ENCODE assay signal across 20 mouse cellular contexts in the genomic region with DNA sequence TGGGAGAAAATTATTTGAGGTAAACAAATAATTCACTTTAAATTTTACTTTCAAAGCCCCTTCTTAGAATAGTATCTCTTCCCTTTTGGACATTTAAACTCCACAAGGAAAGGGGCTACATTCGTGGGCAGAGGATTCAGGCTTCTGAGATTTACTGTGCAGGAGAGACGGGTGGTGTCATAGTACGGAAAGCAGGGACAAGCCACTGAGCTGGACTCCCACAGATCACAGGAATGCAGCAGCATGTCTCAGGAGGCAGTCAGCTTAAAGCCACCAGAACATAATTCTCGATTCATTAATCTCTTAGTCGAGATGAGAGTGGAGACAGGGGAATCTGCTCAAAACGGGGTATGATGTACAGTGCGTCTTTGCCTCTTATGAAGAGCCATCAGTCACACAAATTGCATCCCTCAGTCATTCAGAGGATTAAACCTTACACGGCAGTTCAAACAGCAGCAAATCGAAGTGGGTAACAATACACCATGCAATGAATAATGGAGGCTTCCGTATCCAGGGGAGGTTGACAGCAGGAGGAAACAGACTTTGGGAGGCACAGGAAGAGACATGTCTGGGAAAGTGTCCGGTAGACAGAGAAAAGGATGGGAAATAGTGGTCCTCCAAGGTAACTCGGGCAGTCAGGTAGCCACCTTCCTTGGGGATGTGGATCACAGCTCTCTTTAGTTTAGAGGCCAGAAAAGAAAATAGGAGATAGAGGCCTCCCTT.
DNase-seq lines count a peak whose midpoint lies in the region; ATAC-seq lines count a peak whose summit lies in the region.
"Had no signal": no experiment of that assay in that cellular context is flagged by ENCODE, and none has a peak within 500 bp of the region (broad histone marks: within the 10 kb centered on the region; RNA-seq: fewer than 3 reads in every experiment).

No protein-coding gene starts in this region.

- peaks cover 8% of the 10 kb centered on the region; the same call in 1 of the 2 replicates for H3K4me1 ChIP-seq in kidney, embryonic 14.5 days (ENCODE audit: control insufficient read depth, insufficient read depth, low read length)
- H3K4me1 ChIP-seq in midbrain, embryonic 14.5 days (ENCODE audit: control insufficient read depth, insufficient read depth, low read length): peaks cover 2% of the 10 kb centered on the region
- no peaks in the 10 kb centered on the region; the same call in 1 of the 2 replicates for H3K4me1 ChIP-seq in midbrain, embryonic 11.5 days (ENCODE audit: control insufficient read depth, insufficient read depth, low read length)
- H3K4me1 ChIP-seq in hindbrain, embryonic 13.5 days (replicated peaks): peaks cover 20% of the 10 kb centered on the region
- H3K4me1 ChIP-seq in forebrain, embryonic 11.5 days (replicated peaks; ENCODE audit: control insufficient read depth, insufficient read depth, low read length): no peaks in the 10 kb centered on the region; the same call in 1 of the 2 replicates

- H3K4me3 ChIP-seq in kidney, embryonic 14.5 days (ENCODE audit: low read length): no peak overlapping the region
- H3K4me3 ChIP-seq in midbrain, embryonic 14.5 days (replicated peaks; ENCODE audit: low read depth, low read length): no peak overlapping the region
- no peak overlapping the region for H3K4me3 ChIP-seq in midbrain, embryonic 11.5 days (ENCODE audit: low read depth, low read length)
- H3K4me3 ChIP-seq in hindbrain, embryonic 13.5 days: no peak overlapping the region
- no peak overlapping the region for H3K4me3 ChIP-seq in forebrain, embryonic 11.5 days (ENCODE audit: low read depth, low read length)
- H3K4me3 ChIP-seq: forebrain, embryonic 12.5 days; limb, embryonic 15.5 days had no signal

- DNase-seq in kidney, postnatal 25 days: no peak
- DNase-seq in midbrain, embryonic 14.5 days: peak; percentile 36
- DNase-seq in midbrain, embryonic 11.5 days (ENCODE audit: low spot score, missing footprints): no peak
- DNase-seq in forebrain, embryonic 11.5 days (ENCODE audit: low spot score): no peak
- no peak for DNase-seq in adrenal gland, postnatal 14 days
- DNase-seq: adrenal gland, postnatal 36 days; cerebellum, adult 11 months; cerebellum, adult 9-11 months; gastrocnemius, postnatal 36 days; kidney, adult 18-20 months; layer of hippocampus, adult 9-11 months; left cerebral cortex, postnatal 4 days; lung, embryonic 14.5 days; thymus, adult 2 months; thymus, postnatal 4 days had no signal

- H3K9me3 ChIP-seq in kidney, embryonic 14.5 days (ENCODE audit: control insufficient read depth, low read length): no peaks in the 10 kb centered on the region
- H3K9me3 ChIP-seq in midbrain, embryonic 14.5 days (ENCODE audit: control insufficient read depth, low read length): no peaks in the 10 kb centered on the region
- H3K9me3 ChIP-seq in midbrain, embryonic 11.5 days (ENCODE audit: control insufficient read depth, low read length): no peaks in the 10 kb centered on the region
- no peaks in the 10 kb centered on the region for H3K9me3 ChIP-seq in hindbrain, embryonic 13.5 days
- H3K9me3 ChIP-seq in forebrain, embryonic 11.5 days (ENCODE audit: control insufficient read depth, low read length): no peaks in the 10 kb centered on the region
- H3K9me3 ChIP-seq: forebrain, embryonic 12.5 days; limb, embryonic 15.5 days had no signal

- no peaks in the 10 kb centered on the region for H3K27me3 ChIP-seq in kidney, embryonic 14.5 days (ENCODE audit: control insufficient read depth, insufficient read depth, low read length)
- no peaks in the 10 kb centered on the region for H3K27me3 ChIP-seq in midbrain, embryonic 14.5 days (ENCODE audit: control insufficient read depth, insufficient read depth, low read length)
- H3K27me3 ChIP-seq in midbrain, embryonic 11.5 days (ENCODE audit: control insufficient read depth, insufficient read depth, low read length): no peaks in the 10 kb centered on the region
- H3K27me3 ChIP-seq in hindbrain, embryonic 13.5 days: no peaks in the 10 kb centered on the region
- H3K27me3 ChIP-seq in forebrain, embryonic 11.5 days (ENCODE audit: control insufficient read depth, insufficient read depth, low read length): no peaks in the 10 kb centered on the region
- H3K27me3 ChIP-seq: forebrain, embryonic 12.5 days; limb, embryonic 15.5 days had no signal

- H3K4me2 ChIP-seq in kidney, embryonic 14.5 days (replicated peaks; ENCODE audit: low read depth, low read length): peak overlapping the region; percentile 18
- no peak overlapping the region for H3K4me2 ChIP-seq in midbrain, embryonic 14.5 days (ENCODE audit: low read length)
- no peak overlapping the region for H3K4me2 ChIP-seq in midbrain, embryonic 11.5 days
- H3K4me2 ChIP-seq in hindbrain, embryonic 13.5 days: no peak overlapping the region
- no peak overlapping the region for H3K4me2 ChIP-seq in forebrain, embryonic 11.5 days (ENCODE audit: low read depth, low read length, severe bottlenecking)
- H3K4me2 ChIP-seq: forebrain, embryonic 12.5 days; limb, embryonic 15.5 days; lung, embryonic 14.5 days had no signal

- WGBS in kidney, embryonic 14.5 days: 16% methylated on average over 12 of the region's 12 CpGs
- 20% methylated on average over 12 of the region's 12 CpGs for WGBS in midbrain, embryonic 14.5 days
- 39% methylated on average over 12 of the region's 12 CpGs for WGBS in midbrain, embryonic 11.5 days
- WGBS in hindbrain, embryonic 13.5 days: 35% methylated on average over 12 of the region's 12 CpGs
- WGBS in forebrain, embryonic 11.5 days: 45% methylated on average over 12 of the region's 12 CpGs

- H3K9ac ChIP-seq in kidney, embryonic 14.5 days (ENCODE audit: low read depth, low read length): no peak overlapping the region
- 0 out of 2 replicates have a peak overlapping the region, but pooled peaks have one; percentile 23 for H3K9ac ChIP-seq in midbrain, embryonic 14.5 days (replicated peaks; ENCODE audit: low read length)
- no peak overlapping the region for H3K9ac ChIP-seq in midbrain, embryonic 11.5 days (ENCODE audit: low read length)
- no peak overlapping the region; the same call in 1 of the 2 replicates for H3K9ac ChIP-seq in hindbrain, embryonic 13.5 days
- no peak overlapping the region for H3K9ac ChIP-seq in forebrain, embryonic 11.5 days (ENCODE audit: low read length)
- H3K9ac ChIP-seq: forebrain, embryonic 12.5 days; limb, embryonic 15.5 days; liver, embryonic 14.5 days; lung, embryonic 14.5 days had no signal

- peak overlapping the region; percentile 15; the same call in 1 of the 2 replicates for H3K27ac ChIP-seq in kidney, embryonic 14.5 days (ENCODE audit: low read depth, low read length)
- peak overlapping the region; percentile 17; the same call in 1 of the 2 replicates for H3K27ac ChIP-seq in midbrain, embryonic 14.5 days (replicated peaks; ENCODE audit: low read depth, low read length)
- no peak overlapping the region for H3K27ac ChIP-seq in midbrain, embryonic 11.5 days (ENCODE audit: low read depth, low read length)
- H3K27ac ChIP-seq in hindbrain, embryonic 13.5 days: peak overlapping the region; percentile 40; the same call in 1 of the 2 replicates
- H3K27ac ChIP-seq in forebrain, embryonic 11.5 days (ENCODE audit: low read depth, low read length): no peak overlapping the region
- H3K27ac ChIP-seq: forebrain, embryonic 12.5 days; limb, embryonic 15.5 days; liver, embryonic 14.5 days had no signal

- peak; percentile 70; the same call in 1 of the 2 replicates for ATAC-seq in kidney, embryonic 14.5 days (ENCODE audit: low FRiP score, low TSS enrichment)
- ATAC-seq in midbrain, embryonic 14.5 days (ENCODE audit: low FRiP score, low TSS enrichment): 0 out of 2 replicates have a peak, but pooled peaks have one; percentile 6
- no peak for ATAC-seq in midbrain, embryonic 11.5 days (ENCODE audit: low FRiP score)
- ATAC-seq in hindbrain, embryonic 13.5 days (ENCODE audit: low FRiP score): no peak
- ATAC-seq in forebrain, embryonic 11.5 days (replicated peaks; ENCODE audit: low FRiP score): no peak

- no peaks in the 10 kb centered on the region for H3K36me3 ChIP-seq in kidney, embryonic 14.5 days (ENCODE audit: control insufficient read depth, insufficient read depth, low read length)
- H3K36me3 ChIP-seq in midbrain, embryonic 14.5 days (ENCODE audit: control insufficient read depth, insufficient read depth, low read length): no peaks in the 10 kb centered on the region
- no peaks in the 10 kb centered on the region for H3K36me3 ChIP-seq in midbrain, embryonic 11.5 days (ENCODE audit: control insufficient read depth, insufficient read depth, low read length)
- no peaks in the 10 kb centered on the region for H3K36me3 ChIP-seq in hindbrain, embryonic 13.5 days
- no peaks in the 10 kb centered on the region for H3K36me3 ChIP-seq in forebrain, embryonic 11.5 days (ENCODE audit: control insufficient read depth, insufficient read depth, low read length)
- H3K36me3 ChIP-seq: forebrain, embryonic 12.5 days; limb, embryonic 15.5 days had no signal

Comparison
In these comparisons a context has a peak if more than half of its experiments do, and no peak if none do; other contexts are left out.
1. ATAC-seq: peak in kidney, embryonic 14.5 days (single experiment) and midbrain, embryonic 14.5 days (single experiment); none in midbrain, embryonic 11.5 days (single experiment), hindbrain, embryonic 13.5 days (single experiment) and forebrain, embryonic 11.5 days (single experiment).
2. H3K27ac ChIP-seq: peak in kidney, embryonic 14.5 days (single experiment), midbrain, embryonic 14.5 days (single experiment) and hindbrain, embryonic 13.5 days (single experiment); none in midbrain, embryonic 11.5 days (single experiment) and forebrain, embryonic 11.5 days (single experiment).